Mouse (Mus musculus) gastrocnemius, adult 18-20 months (tissue): ENCODE data around the gene Slc39a11. TPM values are rescaled to one million over a fixed set of nuclear protein-coding genes. Genes with fewer than 3 reads are reported as not detected.

ENCODE experiments used
- DNase-seq: peaks from one replicate; pipeline ENCODE4 v3.0.0; 2021; ENCODE audit warnings: low spot score
- total RNA-seq, 2 experiments: library from RNA; stranded (reverse); gene quantifications; 2 replicates each; pipeline ENCODE4 v1.2.3; 2021

The Slc39a11 gene
- total RNA-seq, 2 experiments from 2014 or later, result 1.5 to 2.4 TPM

DNA sequence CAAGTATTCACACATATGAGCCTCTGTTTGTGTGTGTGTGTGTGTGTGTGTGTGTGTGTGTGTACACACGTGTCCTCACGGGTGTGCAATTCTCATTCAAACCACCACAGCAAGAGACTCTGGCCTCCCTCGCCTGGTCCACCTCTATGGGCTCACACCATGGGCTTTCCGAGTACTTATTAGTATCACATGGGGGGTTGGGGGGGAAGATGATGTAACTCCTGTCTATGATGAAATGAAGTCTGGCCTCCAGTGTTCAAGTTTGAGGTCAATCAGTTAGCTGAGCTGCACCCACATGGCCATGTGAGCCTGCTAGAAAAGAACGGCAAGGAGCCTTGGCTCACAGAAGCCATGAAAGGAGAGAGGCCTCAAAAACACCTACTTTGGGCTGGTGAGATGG lies 16.5 kb downstream of the Slc39a11 start:
- DNase-seq, result no peak

DNA sequence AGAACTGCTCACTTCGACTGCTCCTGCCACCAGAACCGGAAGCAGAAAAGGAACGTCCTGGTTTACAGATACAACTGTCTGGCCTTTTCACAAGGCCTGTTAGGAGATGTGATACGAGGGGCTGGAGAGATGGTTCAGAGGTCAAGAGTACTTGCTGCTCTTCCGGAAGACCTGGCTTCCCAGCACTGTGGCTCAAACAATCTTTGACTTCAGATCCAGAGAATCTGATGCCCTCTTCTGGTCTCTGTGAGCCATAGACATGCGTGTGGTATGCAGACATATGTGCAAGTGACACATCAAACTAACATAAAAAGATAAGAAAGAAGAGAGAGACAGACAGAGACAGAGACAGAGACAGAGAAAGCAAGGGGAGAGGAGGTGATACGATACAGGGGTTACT lies 17.6 kb downstream of the Slc39a11 start:
- DNase-seq, result no peak

DNA sequence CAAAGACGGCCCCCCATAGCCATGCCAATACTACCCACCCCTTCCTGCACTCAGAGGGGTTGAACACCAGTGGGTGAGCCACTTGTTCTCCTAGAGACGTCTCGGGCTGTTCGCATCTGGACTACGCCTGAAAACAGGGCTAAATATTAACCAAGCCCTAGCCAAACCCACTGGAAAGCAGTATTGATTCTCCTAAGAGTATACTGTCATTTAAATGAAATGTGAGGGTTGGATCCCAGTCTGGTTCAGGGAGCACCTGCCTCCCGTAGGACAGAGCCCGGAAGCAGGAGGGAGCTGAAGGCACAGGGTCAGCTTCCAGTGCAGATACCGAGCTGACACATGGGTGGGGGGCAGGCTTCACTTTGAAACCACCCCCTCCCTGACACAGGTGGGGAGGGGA lies 18.0 kb downstream of the Slc39a11 start:
- no peak for DNase-seq

DNA sequence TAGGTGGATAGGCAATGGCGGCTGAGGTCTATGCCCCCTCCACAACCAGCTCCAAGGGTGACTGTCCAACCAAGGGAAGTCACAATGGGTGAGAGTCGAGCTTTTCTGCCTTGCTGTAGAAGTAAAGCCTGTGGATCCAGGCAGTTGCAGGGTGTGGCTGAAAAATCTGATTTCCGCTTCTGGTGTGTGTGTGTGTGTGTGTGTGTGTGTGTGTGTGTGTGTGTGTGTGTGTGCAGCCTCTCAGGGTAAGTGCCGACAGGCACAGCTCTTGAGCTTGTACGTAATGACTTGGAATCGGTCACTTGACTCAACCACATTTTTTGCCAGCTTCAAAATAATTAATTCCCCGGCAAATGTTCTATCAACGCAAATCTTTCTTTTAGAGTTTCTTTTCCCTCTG lies 18.6 kb downstream of the Slc39a11 start:
- DNase-seq, result no peak

DNA sequence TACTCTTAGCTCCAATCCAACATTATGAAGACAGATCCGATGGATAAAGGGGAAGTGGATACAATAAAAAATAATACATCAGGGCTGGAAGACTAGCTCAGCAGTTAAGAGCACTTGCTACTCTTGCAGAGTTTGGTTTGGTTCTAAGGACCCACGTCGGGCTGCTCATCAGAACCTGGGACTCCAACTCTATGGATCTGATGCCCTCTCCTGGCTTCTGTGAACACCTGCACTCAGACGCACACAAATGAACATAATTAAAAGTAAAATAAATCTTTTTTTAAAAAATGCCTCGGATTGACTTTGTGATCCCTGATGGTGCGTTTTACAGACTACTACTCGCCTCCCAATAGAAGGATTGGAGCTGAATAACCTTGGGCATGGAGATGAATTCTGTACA lies 19.2 kb downstream of the Slc39a11 start:
- DNase-seq, result no peak

DNA sequence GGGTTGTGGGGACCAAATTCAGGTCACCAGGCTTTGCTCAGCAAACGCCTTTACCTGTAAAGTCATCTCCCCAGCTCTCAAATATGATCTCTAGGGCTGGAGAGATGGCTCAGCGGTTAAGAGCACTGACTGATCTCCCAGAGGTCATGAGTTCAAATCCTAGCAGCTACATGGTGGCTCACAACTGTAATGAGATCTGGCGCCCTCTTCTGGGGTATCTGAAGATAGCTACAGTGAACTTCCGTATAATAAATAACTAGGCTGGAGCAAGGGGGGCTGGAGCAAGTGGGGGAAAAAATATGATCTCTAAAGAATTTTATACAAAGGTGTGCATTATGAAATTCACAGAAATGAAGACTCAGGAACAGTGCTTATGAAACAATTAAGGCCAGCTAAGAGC lies 22.1 kb downstream of the Slc39a11 start:
- DNase-seq, result no peak

DNA sequence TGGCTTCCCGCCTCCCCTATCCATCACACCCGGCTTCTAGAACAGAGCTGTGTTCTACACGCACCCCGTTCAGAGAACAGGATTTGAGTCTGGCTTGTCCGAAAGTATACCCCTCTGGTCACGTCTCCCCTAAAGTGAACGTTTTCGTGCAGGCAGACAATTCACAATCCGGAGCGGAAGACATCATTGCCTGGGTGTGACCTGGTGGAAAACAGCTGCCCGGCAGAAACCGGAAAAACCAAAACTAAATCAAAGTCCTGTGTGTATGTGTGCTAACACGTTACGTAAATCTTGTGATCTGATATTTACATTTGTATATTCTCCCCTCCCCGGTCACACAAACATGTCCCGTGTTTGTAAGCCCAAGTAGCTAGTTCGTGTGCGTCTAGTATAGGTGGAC lies 24.4 kb downstream of the Slc39a11 start:
- no peak for DNase-seq

DNA sequence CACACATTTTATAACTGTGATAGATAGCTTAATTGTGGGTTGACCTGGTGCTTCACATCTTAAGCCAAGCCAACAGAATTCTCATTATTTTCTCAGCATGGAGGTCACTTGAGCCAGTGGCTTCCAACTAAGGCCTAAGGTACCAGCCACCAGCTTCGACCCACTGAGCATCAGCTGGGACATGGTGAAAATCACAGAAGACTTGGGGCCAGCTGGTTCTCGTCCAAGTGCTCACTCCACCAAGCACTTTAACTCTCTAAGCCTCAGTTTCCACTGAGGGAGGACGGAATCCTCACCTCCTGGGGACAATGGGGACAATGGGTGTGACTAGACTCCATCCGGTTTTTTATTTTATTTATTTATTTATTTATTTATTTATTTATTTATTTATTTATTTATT lies 27.9 kb downstream of the Slc39a11 start:
- DNase-seq, result no peak

DNA sequence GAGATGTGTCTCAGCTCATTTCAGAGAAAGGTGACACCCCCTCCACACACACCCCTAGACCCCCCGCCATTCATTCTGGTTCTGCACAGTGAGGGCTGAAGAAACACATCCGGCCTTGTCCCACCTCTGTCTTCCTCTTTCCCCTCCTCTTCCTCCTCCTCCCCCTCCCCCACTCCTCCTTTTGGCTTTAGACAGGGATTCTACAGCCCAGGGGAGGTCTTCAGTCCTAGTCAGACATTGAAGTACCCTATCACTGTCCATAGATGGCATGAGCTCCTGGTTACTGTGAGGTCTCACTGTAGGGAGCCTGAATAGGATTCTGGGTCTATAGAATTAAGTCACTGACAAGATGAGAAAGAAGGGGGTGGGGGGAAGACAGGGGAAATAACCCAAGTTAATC lies 28.9 kb downstream of the Slc39a11 start:
- no peak for DNase-seq

DNA sequence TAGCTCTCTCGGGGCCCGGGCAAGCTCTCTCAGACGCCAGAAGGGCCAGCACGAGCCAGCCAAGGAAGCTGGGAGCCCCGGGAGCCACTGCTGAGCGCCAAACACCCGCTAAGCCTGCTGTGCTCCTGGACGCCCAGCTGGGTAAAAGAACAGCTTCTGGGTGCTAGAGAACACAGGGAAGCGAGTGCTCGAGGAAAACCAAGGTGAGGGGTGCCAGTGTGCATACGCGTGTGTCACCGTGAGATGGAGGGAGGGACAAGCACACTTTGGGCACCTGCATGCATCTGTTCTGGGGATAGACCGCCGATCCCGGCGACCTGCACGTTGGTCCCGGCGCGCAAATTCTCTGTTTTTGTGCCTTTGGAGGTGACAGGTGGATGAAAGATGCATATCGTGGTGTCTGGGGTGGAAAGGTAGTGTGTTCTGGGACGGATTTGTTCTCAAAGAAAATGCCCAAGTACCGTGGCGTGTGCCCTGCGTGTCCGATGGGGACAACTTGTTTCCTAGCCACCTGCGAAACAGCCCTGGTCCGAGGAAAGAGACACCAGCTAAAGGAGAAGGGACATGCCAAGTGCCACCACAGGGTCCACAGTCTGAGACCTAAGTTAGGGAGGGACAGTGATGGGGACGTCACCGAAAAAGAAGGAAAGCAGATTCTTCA lies 30.3 kb downstream of the Slc39a11 start:
- no peak for DNase-seq

DNA sequence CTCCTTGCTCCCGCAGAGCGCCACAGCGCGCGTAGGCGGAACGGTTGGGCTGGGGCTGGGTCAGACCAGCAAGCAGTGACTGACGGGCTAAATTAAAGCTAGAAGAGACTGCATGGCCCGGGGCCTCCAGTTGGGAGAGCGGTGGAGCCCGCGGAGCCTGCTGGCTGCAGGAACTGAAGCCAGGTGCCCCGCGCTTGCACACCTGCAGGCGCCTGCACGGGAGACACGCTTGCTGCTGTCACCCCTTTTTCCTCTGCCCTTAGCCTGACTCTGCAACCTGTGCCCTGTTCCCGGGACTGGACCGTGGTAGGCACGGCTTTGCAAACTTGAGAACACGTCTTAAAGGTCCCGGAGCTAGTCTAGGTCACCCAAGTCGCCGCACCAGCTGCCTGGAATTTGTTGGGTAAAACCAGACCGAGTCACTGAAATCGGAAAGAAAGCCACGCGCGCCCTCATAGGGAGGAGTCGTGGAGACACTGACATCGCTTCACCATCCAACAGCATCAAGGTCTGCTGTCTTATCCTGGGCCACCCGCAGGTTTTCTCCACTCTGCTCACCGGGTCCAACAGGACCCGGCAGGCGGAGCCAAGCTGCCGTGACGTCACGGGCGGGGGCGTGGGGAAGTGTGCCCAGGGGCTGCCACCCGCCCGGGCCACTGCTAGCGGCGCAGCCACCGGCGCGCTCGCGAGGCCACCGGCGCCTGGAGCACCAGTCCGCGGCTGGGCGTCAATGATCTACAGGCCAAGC lies 31.0 kb downstream of the Slc39a11 start, which contains the start of gene Sstr2:
TSS of gene Sstr2 (plus strand) at position 671 of the 748 bp plus-strand sequence.
- peak; percentile 20 for DNase-seq

DNA sequence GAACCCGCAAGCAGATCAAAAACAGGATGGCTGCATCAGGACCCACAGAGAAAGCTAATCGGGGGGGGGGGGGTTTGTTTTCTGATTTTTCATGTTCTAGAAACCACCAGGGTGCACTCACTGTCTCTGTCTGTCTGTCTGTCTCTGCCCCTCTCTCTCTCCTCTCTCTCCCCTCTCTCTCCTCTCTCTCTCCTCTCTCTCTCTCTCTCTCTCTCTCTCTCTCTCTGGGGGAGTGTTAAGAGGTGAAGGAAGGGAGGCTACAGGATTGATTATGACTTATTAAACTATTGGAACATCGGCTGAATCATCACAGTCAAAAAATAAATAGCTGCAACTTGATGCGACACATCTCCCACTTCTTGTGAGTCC lies 31.6 kb downstream of the Slc39a11 start:
- no peak for DNase-seq

DNA sequence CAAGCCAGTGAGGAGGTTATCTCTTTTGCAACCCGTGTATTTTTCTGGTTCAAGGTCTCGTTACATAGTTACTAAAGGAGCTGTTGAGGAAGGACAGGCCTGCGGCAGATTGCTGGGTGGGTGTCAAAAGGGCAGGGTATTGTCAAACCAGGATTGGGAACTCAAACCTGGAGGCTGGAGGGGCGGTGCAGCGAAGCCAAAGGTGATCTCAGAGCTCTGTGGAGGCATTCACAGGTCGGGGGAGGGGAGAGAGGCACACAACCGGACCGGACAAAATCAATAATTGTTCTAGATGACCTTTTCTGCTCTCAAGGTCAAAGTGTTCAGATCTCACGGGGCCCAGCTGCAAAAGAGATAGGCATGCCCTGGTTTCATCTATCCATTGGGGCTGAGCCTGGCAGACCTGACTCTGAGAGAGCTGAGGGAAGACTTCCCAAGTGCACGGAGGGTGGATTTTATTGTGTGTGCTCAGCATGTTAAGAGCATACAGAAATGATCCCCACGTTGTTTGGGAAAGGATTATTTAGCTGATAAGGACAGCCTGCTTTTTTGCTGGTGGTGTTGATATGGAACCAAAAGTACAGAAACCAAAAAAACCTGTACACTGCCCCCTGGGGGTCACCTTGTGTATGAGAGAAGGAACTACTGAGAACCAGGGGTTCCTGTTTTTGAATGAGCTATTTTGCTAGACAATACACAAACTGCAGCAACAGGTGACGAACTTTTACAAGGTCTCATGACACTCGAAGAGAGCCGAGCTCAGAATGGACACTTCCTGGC lies 32.6 kb downstream of the Slc39a11 start:
- peak; percentile 40 for DNase-seq

DNA sequence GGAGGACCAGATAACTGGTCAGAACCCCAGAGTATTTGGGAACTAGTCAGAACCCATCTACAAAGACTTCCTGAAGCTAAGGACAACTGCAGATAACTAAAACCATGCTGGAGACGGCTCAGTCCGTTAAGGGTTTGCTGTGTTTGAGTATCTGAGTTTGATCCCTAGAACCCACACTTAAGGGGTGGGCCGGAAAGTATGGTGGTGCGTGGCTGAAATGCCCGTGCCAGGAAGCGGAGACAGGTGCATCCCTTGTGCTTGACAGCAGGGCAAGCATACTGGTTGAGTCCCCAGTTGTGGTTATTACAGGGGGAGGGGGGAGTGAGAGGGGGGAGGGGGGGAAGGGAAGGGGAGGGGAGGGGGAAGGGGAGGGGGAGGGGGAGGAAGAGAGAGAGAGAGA lies 35.4 kb downstream of the Slc39a11 start:
- DNase-seq, result no peak

DNA sequence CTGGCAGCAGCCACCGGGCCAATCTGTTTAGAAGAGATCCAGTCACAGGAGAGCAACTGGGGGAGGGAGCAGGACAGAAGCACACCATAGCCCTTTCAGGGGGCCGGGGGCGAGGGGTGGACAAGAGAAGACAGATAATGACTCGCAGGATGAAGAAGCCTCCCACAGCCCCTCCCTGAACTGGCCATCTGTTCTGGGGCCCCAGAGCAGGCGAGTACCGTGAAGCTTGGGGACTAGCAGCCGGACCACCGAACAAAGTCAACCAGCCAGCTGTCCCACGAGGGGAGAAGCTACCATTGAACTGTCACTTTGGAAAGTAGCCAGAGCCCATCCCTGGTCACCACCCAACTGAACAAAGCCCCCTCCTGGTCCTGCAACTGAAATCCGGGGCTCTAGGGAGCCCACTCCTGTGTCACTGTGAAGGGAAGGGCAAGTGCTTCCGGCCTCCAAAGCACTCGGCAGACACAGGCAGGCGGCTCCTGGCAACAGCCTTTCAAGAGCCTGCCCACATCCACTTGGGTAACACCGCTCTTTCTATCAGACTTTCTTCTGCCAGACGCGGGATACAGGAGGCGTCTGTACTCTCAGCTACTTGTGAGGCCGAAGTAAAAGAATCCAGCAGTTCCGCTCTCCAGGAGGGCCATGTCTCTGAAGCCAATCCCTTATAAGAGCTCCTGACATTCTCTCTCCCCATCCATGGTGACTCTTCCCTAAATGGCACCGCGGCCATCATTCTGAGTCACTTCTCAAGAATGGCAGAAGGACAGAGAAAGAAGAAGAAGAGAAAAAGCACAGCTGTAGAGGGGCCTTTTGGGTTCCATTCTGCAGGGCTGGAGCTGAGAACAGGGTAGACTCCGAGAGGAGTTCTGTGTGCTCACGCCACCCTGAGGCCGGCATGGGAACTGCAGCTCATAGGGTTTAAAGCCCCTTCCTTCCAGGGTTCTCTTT lies 37.9 kb downstream of the Slc39a11 start:
- DNase-seq, result peak; percentile 24

DNA sequence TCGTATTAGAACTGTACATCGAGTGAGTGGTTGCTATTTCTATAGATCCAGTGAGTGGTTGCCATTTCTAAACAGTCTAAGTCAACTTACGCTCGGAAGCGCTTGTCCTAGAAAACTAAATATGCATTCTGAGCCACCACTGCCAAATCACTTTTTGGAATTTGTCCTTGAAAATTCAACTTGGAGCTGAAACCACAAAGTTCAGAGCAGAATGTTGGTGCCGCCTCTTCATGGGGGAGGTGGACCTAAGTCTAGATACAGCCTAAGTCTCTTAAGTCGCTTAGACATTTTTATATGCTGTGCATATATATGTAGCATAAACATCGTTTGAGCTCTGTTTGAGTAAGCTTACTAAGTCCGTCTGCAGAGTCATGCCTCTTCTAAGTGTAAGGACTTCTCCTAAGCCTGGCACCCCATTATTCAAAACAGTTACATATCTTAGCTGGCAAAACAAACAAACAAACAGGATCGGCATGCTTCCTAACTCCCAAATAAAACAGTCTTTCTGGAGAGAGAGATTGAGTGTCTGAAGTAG lies 38.7 kb downstream of the Slc39a11 start:
- no peak for DNase-seq

DNA sequence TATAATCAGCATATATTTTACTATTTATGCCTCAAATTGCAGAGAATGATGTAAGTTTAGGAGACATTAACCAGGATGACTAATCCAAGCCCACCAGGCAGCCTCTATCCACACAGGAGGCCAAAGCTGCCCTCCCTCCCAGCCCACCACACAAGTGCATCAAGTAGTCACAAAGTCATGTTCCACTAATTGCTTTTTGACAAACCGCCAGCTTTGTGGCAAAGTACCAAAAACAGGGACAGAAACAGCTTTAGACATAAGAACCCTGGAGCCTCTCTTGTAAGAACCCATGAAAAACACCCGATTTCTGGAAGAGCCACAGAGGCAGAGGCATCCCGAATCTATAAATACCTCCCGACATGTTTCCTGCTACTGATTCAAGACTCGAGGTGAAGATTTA lies 39.6 kb downstream of the Slc39a11 start:
- no peak for DNase-seq

DNA sequence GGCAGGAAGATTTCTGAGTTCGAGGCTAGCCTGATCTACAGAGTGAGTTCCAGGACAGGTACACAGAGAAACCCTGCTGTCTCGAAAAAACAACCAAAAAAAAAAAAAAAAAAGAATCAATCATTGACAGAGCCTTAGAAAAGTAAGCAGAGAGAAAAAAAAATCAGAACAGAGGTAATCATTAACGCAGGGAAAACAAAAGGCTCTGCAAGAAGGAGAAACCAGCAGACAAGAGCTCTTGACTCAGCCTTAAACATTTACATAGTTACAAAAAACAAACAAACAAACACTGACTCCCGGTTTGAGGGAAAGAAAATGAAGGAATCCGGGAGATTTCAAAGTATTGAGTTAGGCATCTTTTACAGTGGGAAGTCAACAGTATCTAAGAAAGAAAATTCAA lies 40.3 kb downstream of the Slc39a11 start:
- DNase-seq, result no peak

DNA sequence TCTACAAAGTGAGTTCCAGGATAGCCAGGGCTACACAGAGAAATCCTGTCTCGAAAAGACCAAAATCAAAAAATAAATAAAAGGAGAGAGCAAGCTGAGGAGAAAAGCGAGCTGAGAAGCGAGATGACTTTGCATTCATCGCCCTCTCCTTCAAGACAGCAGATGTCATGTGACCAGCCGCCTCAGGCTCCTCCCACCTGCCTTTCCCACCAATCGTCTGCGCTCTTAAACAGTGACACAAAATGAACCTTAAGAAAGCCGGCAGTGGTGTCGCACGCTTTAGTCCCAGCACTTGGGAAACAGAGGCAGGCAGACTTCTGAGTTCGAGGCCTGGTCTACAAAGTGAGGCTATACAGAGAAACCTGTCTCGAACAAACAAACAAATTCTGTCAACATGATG lies 42.3 kb downstream of the Slc39a11 start:
- no peak for DNase-seq

DNA sequence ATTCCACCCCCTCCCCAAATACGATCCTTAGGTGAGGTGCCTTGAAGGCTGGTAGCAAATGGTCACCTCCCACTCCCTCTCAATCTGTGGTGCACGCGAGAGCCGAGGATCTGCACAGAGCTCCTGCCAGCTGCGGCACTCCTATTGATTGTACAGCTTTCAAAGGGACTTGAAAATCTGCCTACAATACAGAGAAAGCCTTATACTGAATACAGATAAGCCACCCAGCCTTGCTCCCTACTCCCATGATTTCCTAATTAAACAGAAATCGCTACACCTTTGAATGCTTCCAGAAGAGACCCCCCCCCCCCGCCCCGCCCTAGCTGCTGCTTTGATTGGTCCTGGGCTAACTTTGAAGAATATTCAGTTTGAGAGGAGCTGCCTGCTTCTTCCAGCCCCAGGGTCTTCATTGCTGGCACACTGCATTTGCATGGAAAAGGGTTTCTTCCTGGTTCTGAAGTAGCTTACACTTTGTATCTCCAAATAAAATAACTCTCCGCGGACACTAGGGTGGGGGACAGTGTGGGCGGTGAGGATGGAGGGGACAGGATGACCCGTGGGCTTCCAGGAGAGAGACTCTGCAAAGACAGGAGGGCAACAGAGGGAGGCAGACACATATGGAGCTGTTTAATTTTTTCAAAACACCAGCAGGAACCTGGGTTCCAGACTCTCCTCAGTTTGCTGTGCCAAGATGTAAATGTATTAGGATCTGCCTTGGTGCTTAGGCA lies 48.1 kb downstream of the Slc39a11 start:
- DNase-seq, result no peak
